Mouse (Mus musculus): ENCODE measurements around the gene Naaladl2. TPM values are rescaled to one million over a fixed set of nuclear protein-coding genes. Genes with fewer than 3 reads are reported as not detected.

Naaladl2 gene
- polyA plus RNA-seq, 1 experiment from 2014 or later = 0.85 TPM

GRCm38 (mm10) chr3:24533775-24534458, 610.1 kb downstream of the Naaladl2 start:
- H3K27ac ChIP-seq (ENCODE audit: low read depth) = no peak overlapping the region
- H3K4me2 ChIP-seq (ENCODE audit: low read depth, low read length) = no peak overlapping the region
- DNase-seq (no peak), ATAC-seq (no peak)
- no peaks in the 10 kb centered on the region for H3K27me3 ChIP-seq (ENCODE audit: insufficient read depth, low read length)
- H3K4me3 ChIP-seq (ENCODE audit: low read depth, low read length) = no peak overlapping the region
- 69% methylated on average over 3 of the region's 3 CpGs for WGBS (ENCODE audit: insufficient replicate concordance)
- no peaks in the 10 kb centered on the region for H3K36me3 ChIP-seq (replicated peaks; ENCODE audit: insufficient read depth, low read length)
- TF ChIP-seq CTCF (IDR thresholded peaks at IDR 0.05; ENCODE audit: low read depth) (no peak), EP300 (IDR thresholded peaks at IDR 0.05; ENCODE audit: low read depth) (no peak)
- H3K9ac ChIP-seq (replicated peaks) = no peak overlapping the region
- no peaks in the 10 kb centered on the region for H3K4me1 ChIP-seq (ENCODE audit: insufficient read depth)
- H3K9me3 ChIP-seq (ENCODE audit: low read length) = no peaks in the 10 kb centered on the region

GRCm38 (mm10) chr3:24514918-24515317, 629.1 kb downstream of the Naaladl2 start:
- no peak overlapping the region for H3K4me2 ChIP-seq (ENCODE audit: low read depth, low read length)
- no peak overlapping the region for H3K27ac ChIP-seq (ENCODE audit: low read depth)
- H3K9me3 ChIP-seq (ENCODE audit: low read length) = no peaks in the 10 kb centered on the region
- H3K27me3 ChIP-seq (ENCODE audit: insufficient read depth, low read length) = no peaks in the 10 kb centered on the region
- WGBS (ENCODE audit: insufficient replicate concordance) = 37% methylated on average over 1 of the region's 1 CpGs
- no peak overlapping the region for H3K9ac ChIP-seq (replicated peaks)
- no peak for DNase-seq
- no peak for ATAC-seq
- H3K4me1 ChIP-seq (ENCODE audit: insufficient read depth) = no peaks in the 10 kb centered on the region
- H3K36me3 ChIP-seq (replicated peaks; ENCODE audit: insufficient read depth, low read length) = no peaks in the 10 kb centered on the region
- no peak overlapping the region for H3K4me3 ChIP-seq (ENCODE audit: low read depth, low read length)
- TF ChIP-seq CTCF (IDR thresholded peaks at IDR 0.05; ENCODE audit: low read depth) = no peak
- TF ChIP-seq EP300 (IDR thresholded peaks at IDR 0.05; ENCODE audit: low read depth) = no peak

GRCm38 (mm10) chr3:24486456-24487112, 657.5 kb downstream of the Naaladl2 start:
- H3K9ac ChIP-seq (replicated peaks) = no peak overlapping the region
- H3K27me3 ChIP-seq (ENCODE audit: insufficient read depth, low read length) = no peaks in the 10 kb centered on the region
- WGBS (ENCODE audit: insufficient replicate concordance) = 54% methylated on average over 4 of the region's 4 CpGs
- H3K9me3 ChIP-seq (ENCODE audit: low read length) = no peaks in the 10 kb centered on the region
- no peak for ATAC-seq
- TF ChIP-seq CTCF (IDR thresholded peaks at IDR 0.05; ENCODE audit: low read depth) = no peak
- TF ChIP-seq EP300 (IDR thresholded peaks at IDR 0.05; ENCODE audit: low read depth) = no peak
- H3K4me2 ChIP-seq (ENCODE audit: low read depth, low read length) = no peak overlapping the region
- H3K36me3 ChIP-seq (replicated peaks; ENCODE audit: insufficient read depth, low read length) = no peaks in the 10 kb centered on the region
- H3K27ac ChIP-seq (ENCODE audit: low read depth) = no peak overlapping the region
- DNase-seq = no peak
- H3K4me3 ChIP-seq (ENCODE audit: low read depth, low read length) = no peak overlapping the region
- H3K4me1 ChIP-seq (ENCODE audit: insufficient read depth) = no peaks in the 10 kb centered on the region

GRCm38 (mm10) chr3:24463941-24464340, 680.1 kb downstream of the Naaladl2 start:
- no peak for ATAC-seq
- Histone ChIP-seq H3K4me2 (ENCODE audit: low read depth, low read length) (no peak overlapping the region), H3K9ac (replicated peaks) (no peak overlapping the region), H3K27me3 (ENCODE audit: insufficient read depth, low read length) (no peaks in the 10 kb centered on the region), H3K9me3 (ENCODE audit: low read length) (no peaks in the 10 kb centered on the region), H3K4me1 (ENCODE audit: insufficient read depth) (no peaks in the 10 kb centered on the region), H3K4me3 (ENCODE audit: low read depth, low read length) (no peak overlapping the region), H3K36me3 (replicated peaks; ENCODE audit: insufficient read depth, low read length) (no peaks in the 10 kb centered on the region), H3K27ac (ENCODE audit: low read depth) (no peak overlapping the region)
- no peak for DNase-seq
- TF ChIP-seq CTCF (IDR thresholded peaks at IDR 0.05; ENCODE audit: low read depth) (no peak), EP300 (IDR thresholded peaks at IDR 0.05; ENCODE audit: low read depth) (no peak)
- 77% methylated on average over 4 of the region's 4 CpGs for WGBS (ENCODE audit: insufficient replicate concordance)

GRCm38 (mm10) chr3:24440621-24441020, 703.4 kb downstream of the Naaladl2 start:
- no peak for DNase-seq

GRCm38 (mm10) chr3:24432761-24433160, 711.3 kb downstream of the Naaladl2 start:
- Histone ChIP-seq H3K27ac (ENCODE audit: low read depth) (no peak overlapping the region), H3K9ac (replicated peaks) (no peak overlapping the region), H3K27me3 (ENCODE audit: insufficient read depth, low read length) (no peaks in the 10 kb centered on the region), H3K9me3 (ENCODE audit: low read length) (no peaks in the 10 kb centered on the region), H3K4me1 (ENCODE audit: insufficient read depth) (no peaks in the 10 kb centered on the region), H3K36me3 (replicated peaks; ENCODE audit: insufficient read depth, low read length) (no peaks in the 10 kb centered on the region), H3K4me3 (ENCODE audit: low read depth, low read length) (no peak overlapping the region), H3K4me2 (ENCODE audit: low read depth, low read length) (no peak overlapping the region)
- 75% methylated on average over 3 of the region's 3 CpGs for WGBS (ENCODE audit: insufficient replicate concordance)
- DNase-seq (no peak), ATAC-seq (no peak)
- TF ChIP-seq CTCF (IDR thresholded peaks at IDR 0.05; ENCODE audit: low read depth) = no peak
- TF ChIP-seq EP300 (IDR thresholded peaks at IDR 0.05; ENCODE audit: low read depth) = no peak

More at GRCm38 (mm10) chr3:24440621-24441020, 703.4 kb downstream of the Naaladl2 start:
- WGBS (ENCODE audit: insufficient replicate concordance) = 82% methylated on average over 6 of the region's 6 CpGs
- TF ChIP-seq EP300 (IDR thresholded peaks at IDR 0.05; ENCODE audit: low read depth) (no peak), CTCF (IDR thresholded peaks at IDR 0.05; ENCODE audit: low read depth) (no peak)
- Histone ChIP-seq H3K4me2 (ENCODE audit: low read depth, low read length) (no peak overlapping the region), H3K27ac (ENCODE audit: low read depth) (no peak overlapping the region), H3K4me1 (ENCODE audit: insufficient read depth) (no peaks in the 10 kb centered on the region), H3K9ac (replicated peaks) (no peak overlapping the region), H3K4me3 (ENCODE audit: low read depth, low read length) (no peak overlapping the region), H3K36me3 (replicated peaks; ENCODE audit: insufficient read depth, low read length) (no peaks in the 10 kb centered on the region), H3K9me3 (ENCODE audit: low read length) (no peaks in the 10 kb centered on the region), H3K27me3 (ENCODE audit: insufficient read depth, low read length) (no peaks in the 10 kb centered on the region)
- no peak for ATAC-seq
